Mouse (Mus musculus) bone marrow, adult 2 months (tissue): Measurements from ENCODE around the gene Itpripl1. TPM values are rescaled to one million over a fixed set of nuclear protein-coding genes. Genes with fewer than 3 reads are reported as not detected.
"Not testable (repeated sequence)": the region's sequence is repeated elsewhere in the genome, so short reads cannot be mapped to it uniquely, and the experiment has no call there.

Experiments used
- H3K27ac ChIP-seq: fragments of 200-500 bp; 2 replicates; pipeline ENCODE4 v1.5.1; 2012; ENCODE audit warnings: low read depth, mild to moderate bottlenecking, control low read depth, inconsistent platforms, low read length; ENCODE audit not compliant: control insufficient read depth, poor library complexity, insufficient read depth
- H3K4me1 ChIP-seq: fragments of 200-500 bp; 2 replicates; pipeline ENCODE4 v1.6.1; 2011; ENCODE audit warnings: low read length; ENCODE audit not compliant: control insufficient read depth, insufficient read depth
- H3K4me3 ChIP-seq: fragments of 200-500 bp; replicated peaks from 2 replicates; pipeline ENCODE3; 2011; ENCODE audit warnings: mild to moderate bottlenecking, low read depth, low read length, control low read depth; ENCODE audit not compliant: control insufficient read depth
- CTCF ChIP-seq: fragments of 200-500 bp; IDR thresholded peaks from 2 replicates; pipeline ENCODE4 v1.5.1; 2011; ENCODE audit warnings: low read length, control low read depth; ENCODE audit not compliant: control insufficient read depth, insufficient read depth
- POLR2A ChIP-seq: fragments of 200-500 bp; IDR thresholded peaks from 2 replicates; pipeline ENCODE4 v1.6.1; 2011; ENCODE audit warnings: low read depth, mild to moderate bottlenecking, control low read depth, low read length, borderline replicate concordance; ENCODE audit not compliant: control insufficient read depth
- WGBS: fragments of 180-500 bp; shearing (Covaris S2); methylation state at CpG from one replicate; pipeline ENCODE4 v1.1.7; 2018; 5-methylcytosine and 5-hydroxymethylcytosine counted together
- polyA plus RNA-seq: library from polyadenylated mRNA; stranded (reverse); fragments of >200 nt; gene quantifications from 2 replicates; pipeline ENCODE4 v1.2.4, GENCODE M21; 2011; ENCODE audit warnings: low replicate concordance; ENCODE audit not compliant: missing spikeins, insufficient read depth, insufficient read length

The Itpripl1 gene
- polyA plus RNA-seq, 1 experiment = 7.6 TPM

GRCm38 (mm10) chr2:127140011-127140410 is 3.2 kb downstream of the Itpripl1 start:
- peaks cover 3% of the 10 kb centered on the region; the same call in 1 of the 2 replicates for H3K4me1 ChIP-seq
- 94% methylated on average over 7 of the region's 7 CpGs for WGBS
- no peak for TF ChIP-seq CTCF
- TF ChIP-seq POLR2A = no peak

GRCm38 (mm10) chr2:127139605-127140004 is 3.6 kb downstream of the Itpripl1 start:
- no peak overlapping the region for H3K4me3 ChIP-seq
- H3K4me1 ChIP-seq = peaks cover 3% of the 10 kb centered on the region; the same call in 1 of the 2 replicates
- TF ChIP-seq POLR2A (no peak), CTCF (no peak)
- H3K27ac ChIP-seq = no peak overlapping the region
- 92% methylated on average over 1 of the region's 1 CpGs for WGBS

More at GRCm38 (mm10) chr2:127140011-127140410, 3.2 kb downstream of the Itpripl1 start:
- Histone ChIP-seq H3K4me3 (no peak overlapping the region), H3K27ac (no peak overlapping the region)

GRCm38 (mm10) chr2:127139094-127139493 is 4.1 kb downstream of the Itpripl1 start:
- Histone ChIP-seq H3K4me3 (no peak overlapping the region), H3K27ac (no peak overlapping the region), H3K4me1 (peaks cover 3% of the 10 kb centered on the region; the same call in 1 of the 2 replicates)
- no peak for TF ChIP-seq CTCF
- TF ChIP-seq POLR2A = no peak
- whole genome bisulfite sequencing = 34% methylated on average over 8 of the region's 8 CpGs

GRCm38 (mm10) chr2:127138449-127138848 is 4.8 kb downstream of the Itpripl1 start:
- no peak for TF ChIP-seq CTCF
- no peak for TF ChIP-seq POLR2A
- WGBS = 76% methylated on average over 4 of the region's 4 CpGs
- peaks cover 3% of the 10 kb centered on the region; the same call in 1 of the 2 replicates for H3K4me1 ChIP-seq
- no peak overlapping the region for H3K27ac ChIP-seq
- H3K4me3 ChIP-seq = no peak overlapping the region

- H3K4me1 ChIP-seq = peaks cover 3% of the 10 kb centered on the region; the same call in 1 of the 2 replicates
- H3K27ac ChIP-seq = no peak overlapping the region
- no peak for TF ChIP-seq CTCF
- no peak for TF ChIP-seq POLR2A
- no peak overlapping the region for H3K4me3 ChIP-seq
- WGBS = 82% methylated on average over 10 of the region's 10 CpGs
Measured at GRCm38 (mm10) chr2:127137838-127138420, 5.3 kb downstream of the Itpripl1 start.

GRCm38 (mm10) chr2:127136979-127137378 is 6.3 kb downstream of the Itpripl1 start:
- peaks cover 3% of the 10 kb centered on the region for H3K4me1 ChIP-seq
- TF ChIP-seq POLR2A (no peak), CTCF (no peak)
- no peak overlapping the region for H3K4me3 ChIP-seq
- WGBS = 5% methylated on average over 5 of the region's 5 CpGs
- H3K27ac ChIP-seq = no peak overlapping the region

- not testable (repeated sequence) for H3K4me1 ChIP-seq, H3K4me3 ChIP-seq
- 20% methylated on average over 3 of the region's 3 CpGs for WGBS
Measured at GRCm38 (mm10) chr2:127135255-127135654, 8.0 kb downstream of the Itpripl1 start.

GRCm38 (mm10) chr2:127133621-127134461 is 9.4 kb downstream of the Itpripl1 start, which contains the start of gene Ncaph:
Gene Ncaph, minus strand, starts transcription at chr2:127133954.
- no peak for TF ChIP-seq CTCF
- TF ChIP-seq POLR2A = peak; percentile 94
- WGBS = 1% methylated on average over 57 of the region's 57 CpGs
- Histone ChIP-seq H3K27ac (peak within 1 kb of the TSS; percentile 96), H3K4me1 (peaks cover 3% of the 10 kb centered on the region), H3K4me3 (peak within 1 kb of the TSS; percentile 96)

More at GRCm38 (mm10) chr2:127135255-127135654, 8.0 kb downstream of the Itpripl1 start:
- H3K27ac ChIP-seq = not testable (repeated sequence)

- no peak overlapping the region for H3K27ac ChIP-seq
- no peak for TF ChIP-seq CTCF
- TF ChIP-seq POLR2A = no peak
- 28% methylated on average over 8 of the region's 8 CpGs for WGBS
- no peak overlapping the region for H3K4me3 ChIP-seq
- H3K4me1 ChIP-seq = peaks cover 3% of the 10 kb centered on the region
Measured at GRCm38 (mm10) chr2:127131353-127131752, 11.9 kb downstream of the Itpripl1 start.
